Mouse (Mus musculus): ENCODE measurements around the gene Edrf1. TPM values are rescaled to one million over a fixed set of nuclear protein-coding genes. Genes with fewer than 3 reads are reported as not detected.

Edrf1 gene
- polyA plus RNA-seq, 1 experiment from 2014 or later = 16.6 TPM

- Histone ChIP-seq H3K4me2 (replicated peaks) (no peak overlapping the region), H3K4me1 (peaks cover 21% of the 10 kb centered on the region), H3K4me3 (replicated peaks) (no peak overlapping the region), H3K27me3 (no peaks in the 10 kb centered on the region), H3K36me3 (no peaks in the 10 kb centered on the region), H3K27ac (replicated peaks) (no peak overlapping the region), H3K9me3 (replicated peaks) (no peaks in the 10 kb centered on the region), H3K9ac (no peak overlapping the region)
- WGBS = 52% methylated on average over 2 of the region's 2 CpGs
- ATAC-seq (ENCODE audit: insufficient number of reproducible peaks, low FRiP score, low TSS enrichment, low read depth) = no peak
These were observed 24.4 kb upstream of the Edrf1 start for GRCm38 (mm10) chr7:133612981-133613380.

- Histone ChIP-seq H3K27me3 (no peaks in the 10 kb centered on the region; the same call in 1 of the 2 replicates), H3K4me1 (no peaks in the 10 kb centered on the region), H3K4me3 (replicated peaks) (no peak overlapping the region), H3K36me3 (no peaks in the 10 kb centered on the region), H3K9me3 (replicated peaks) (no peaks in the 10 kb centered on the region), H3K4me2 (replicated peaks) (peak overlapping the region; percentile 36; the same call in 1 of the 2 replicates), H3K9ac (no peak overlapping the region), H3K27ac (replicated peaks) (no peak overlapping the region)
- ATAC-seq (ENCODE audit: insufficient number of reproducible peaks, low FRiP score, low TSS enrichment, low read depth) = no peak
- WGBS = 30% methylated on average over 11 of the region's 11 CpGs
These were observed 16.6 kb upstream of the Edrf1 start for GRCm38 (mm10) chr7:133620721-133621120.

GRCm38 (mm10) chr7:133623226-133623625, 14.1 kb upstream of the Edrf1 start:
- 75% methylated on average over 5 of the region's 5 CpGs for WGBS
- H3K36me3 ChIP-seq = no peaks in the 10 kb centered on the region

GRCm38 (mm10) chr7:133627184-133627936, 10.0 kb upstream of the Edrf1 start:
- no peak overlapping the region for H3K4me2 ChIP-seq (replicated peaks)
- H3K36me3 ChIP-seq = no peaks in the 10 kb centered on the region
- H3K27ac ChIP-seq (replicated peaks) = no peak overlapping the region
- no peak overlapping the region for H3K9ac ChIP-seq
- no peaks in the 10 kb centered on the region for H3K9me3 ChIP-seq (replicated peaks)
- no peak for ATAC-seq (ENCODE audit: insufficient number of reproducible peaks, low FRiP score, low TSS enrichment, low read depth)
- 0 out of 2 replicates have a peak, but pooled peaks cover 7% of the 10 kb centered on the region for H3K4me1 ChIP-seq
- WGBS = 58% methylated on average over 14 of the region's 14 CpGs
- H3K4me3 ChIP-seq (replicated peaks) = no peak overlapping the region
- no peaks in the 10 kb centered on the region; the same call in 1 of the 2 replicates for H3K27me3 ChIP-seq

More at GRCm38 (mm10) chr7:133623226-133623625, 14.1 kb upstream of the Edrf1 start:
- H3K9ac ChIP-seq = no peak overlapping the region
- no peaks in the 10 kb centered on the region; the same call in 1 of the 2 replicates for H3K27me3 ChIP-seq
- no peak overlapping the region for H3K4me2 ChIP-seq (replicated peaks)
- no peak overlapping the region for H3K27ac ChIP-seq (replicated peaks)
- no peaks in the 10 kb centered on the region for H3K9me3 ChIP-seq (replicated peaks)
- H3K4me1 ChIP-seq = 0 out of 2 replicates have a peak, but pooled peaks cover 4% of the 10 kb centered on the region
- no peak for ATAC-seq (ENCODE audit: insufficient number of reproducible peaks, low FRiP score, low TSS enrichment, low read depth)
- H3K4me3 ChIP-seq (replicated peaks) = no peak overlapping the region

- Histone ChIP-seq H3K9ac (no peak overlapping the region), H3K4me1 (peaks cover 14% of the 10 kb centered on the region), H3K4me2 (replicated peaks) (no peak overlapping the region), H3K4me3 (replicated peaks) (no peak overlapping the region), H3K9me3 (replicated peaks) (no peaks in the 10 kb centered on the region), H3K36me3 (no peaks in the 10 kb centered on the region), H3K27ac (replicated peaks) (no peak overlapping the region), H3K27me3 (no peaks in the 10 kb centered on the region)
- no peak for ATAC-seq (ENCODE audit: insufficient number of reproducible peaks, low FRiP score, low TSS enrichment, low read depth)
- 51% methylated on average over 5 of the region's 5 CpGs for WGBS
These were observed 6.5 kb upstream of the Edrf1 start for GRCm38 (mm10) chr7:133630821-133631220.

- H3K9me3 ChIP-seq (replicated peaks) = no peaks in the 10 kb centered on the region
- H3K4me2 ChIP-seq (replicated peaks) = no peak overlapping the region
- H3K4me1 ChIP-seq = peaks cover 12% of the 10 kb centered on the region
- ATAC-seq (ENCODE audit: insufficient number of reproducible peaks, low FRiP score, low TSS enrichment, low read depth) = no peak
- no peaks in the 10 kb centered on the region for H3K27me3 ChIP-seq
- WGBS = 36% methylated on average over 2 of the region's 2 CpGs
- no peak overlapping the region for H3K9ac ChIP-seq
- H3K4me3 ChIP-seq (replicated peaks) = no peak overlapping the region
- no peaks in the 10 kb centered on the region for H3K36me3 ChIP-seq
- no peak overlapping the region for H3K27ac ChIP-seq (replicated peaks)
These were observed 4.9 kb upstream of the Edrf1 start for GRCm38 (mm10) chr7:133632476-133632875.

- Histone ChIP-seq H3K27me3 (no peaks in the 10 kb centered on the region), H3K4me1 (peaks cover 17% of the 10 kb centered on the region), H3K9me3 (replicated peaks) (no peaks in the 10 kb centered on the region), H3K4me2 (replicated peaks) (no peak overlapping the region), H3K9ac (no peak overlapping the region), H3K4me3 (replicated peaks) (no peak overlapping the region), H3K27ac (replicated peaks) (peak overlapping the region; percentile 85), H3K36me3 (peaks cover 3% of the 10 kb centered on the region; the same call in 1 of the 2 replicates)
- WGBS = 19% methylated on average over 10 of the region's 12 CpGs
- peak; percentile 34; the same call in 1 of the 2 replicates for ATAC-seq (ENCODE audit: insufficient number of reproducible peaks, low FRiP score, low TSS enrichment, low read depth)
These were observed 2.3 kb upstream of the Edrf1 start for GRCm38 (mm10) chr7:133634932-133635650.

GRCm38 (mm10) chr7:133636738-133637352, 498 bp upstream of the Edrf1 start:
- Histone ChIP-seq H3K36me3 (peaks cover 16% of the 10 kb centered on the region), H3K9ac (peak overlapping the region; percentile 91), H3K27me3 (no peaks in the 10 kb centered on the region), H3K4me2 (replicated peaks) (peak overlapping the region; percentile 79), H3K27ac (replicated peaks) (peak overlapping the region; percentile 95), H3K4me3 (replicated peaks) (peak overlapping the region; percentile 98), H3K4me1 (peaks cover 17% of the 10 kb centered on the region), H3K9me3 (replicated peaks) (no peaks in the 10 kb centered on the region)
- ATAC-seq (ENCODE audit: insufficient number of reproducible peaks, low FRiP score, low TSS enrichment, low read depth) = no peak; the same call in 1 of the 2 replicates
- 2% methylated on average over 21 of the region's 21 CpGs for WGBS

- H3K4me3 ChIP-seq (replicated peaks) = peak overlapping the region; percentile 98
- no peaks in the 10 kb centered on the region for H3K9me3 ChIP-seq (replicated peaks)
- peaks cover 17% of the 10 kb centered on the region for H3K4me1 ChIP-seq
- H3K36me3 ChIP-seq = peaks cover 30% of the 10 kb centered on the region
- H3K4me2 ChIP-seq (replicated peaks) = peak overlapping the region; percentile 82
- ATAC-seq (ENCODE audit: insufficient number of reproducible peaks, low FRiP score, low TSS enrichment, low read depth) = no peak
- WGBS = 8% methylated on average over 13 of the region's 13 CpGs
- no peaks in the 10 kb centered on the region for H3K27me3 ChIP-seq
- peak overlapping the region; percentile 95; the same call in 1 of the 2 replicates for H3K27ac ChIP-seq (replicated peaks)
- peak overlapping the region; percentile 91 for H3K9ac ChIP-seq
These were observed 963 bp downstream of the Edrf1 start for GRCm38 (mm10) chr7:133638306-133638705.

GRCm38 (mm10) chr7:133638821-133639220, 1.5 kb downstream of the Edrf1 start:
- Histone ChIP-seq H3K4me3 (replicated peaks) (peak overlapping the region; percentile 98), H3K4me1 (peaks cover 17% of the 10 kb centered on the region), H3K27ac (replicated peaks) (no peak overlapping the region), H3K36me3 (peaks cover 35% of the 10 kb centered on the region), H3K27me3 (no peaks in the 10 kb centered on the region), H3K9ac (no peak overlapping the region), H3K9me3 (replicated peaks) (no peaks in the 10 kb centered on the region), H3K4me2 (replicated peaks) (peak overlapping the region; percentile 82)
- WGBS = 89% methylated on average over 13 of the region's 13 CpGs
- ATAC-seq (ENCODE audit: insufficient number of reproducible peaks, low FRiP score, low TSS enrichment, low read depth) = no peak

GRCm38 (mm10) chr7:133645716-133646115, 8.4 kb downstream of the Edrf1 start:
- peaks cover 86% of the 10 kb centered on the region for H3K36me3 ChIP-seq
- no peak overlapping the region for H3K27ac ChIP-seq (replicated peaks)
- H3K9me3 ChIP-seq (replicated peaks) = no peaks in the 10 kb centered on the region
- no peak overlapping the region for H3K4me3 ChIP-seq (replicated peaks)
- WGBS = 90% methylated on average over 6 of the region's 6 CpGs
- H3K4me1 ChIP-seq = no peaks in the 10 kb centered on the region
- H3K27me3 ChIP-seq = no peaks in the 10 kb centered on the region
- ATAC-seq (ENCODE audit: insufficient number of reproducible peaks, low FRiP score, low TSS enrichment, low read depth) = no peak
- no peak overlapping the region for H3K4me2 ChIP-seq (replicated peaks)
- no peak overlapping the region for H3K9ac ChIP-seq
